Mouse (Mus musculus): ENCODE results near the gene Olfr127. TPM values are rescaled to one million over a fixed set of nuclear protein-coding genes. Genes with fewer than 3 reads are reported as not detected.

Olfr127 gene
- polyA plus RNA-seq (2012): not detected in 2 replicates

DNA sequence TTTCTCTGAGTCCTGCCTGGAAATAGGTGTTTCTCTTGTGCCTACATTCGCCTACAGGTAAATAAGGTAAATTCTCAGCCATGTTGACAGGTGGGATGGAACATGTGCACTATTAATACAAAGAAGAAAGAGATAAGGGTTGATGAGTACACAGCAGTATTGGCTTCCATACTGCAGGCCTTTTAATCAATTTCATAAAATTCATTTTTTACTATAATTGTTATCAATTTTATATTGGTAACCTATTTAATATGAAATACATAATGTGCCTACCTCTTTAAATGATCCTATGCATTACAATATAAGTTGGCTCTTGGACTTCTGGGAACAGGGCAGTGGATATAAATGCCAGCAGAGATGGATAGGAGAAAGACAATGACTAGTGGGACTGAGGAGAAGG is at the start of gene Olfr127:
Gene Olfr127, plus strand, starts transcription at position 301 of the 400 bp plus-strand sequence.
- TF ChIP-seq GATA1 (IDR thresholded peaks at IDR 0.05; ENCODE audit: low read length): no peak

DNA sequence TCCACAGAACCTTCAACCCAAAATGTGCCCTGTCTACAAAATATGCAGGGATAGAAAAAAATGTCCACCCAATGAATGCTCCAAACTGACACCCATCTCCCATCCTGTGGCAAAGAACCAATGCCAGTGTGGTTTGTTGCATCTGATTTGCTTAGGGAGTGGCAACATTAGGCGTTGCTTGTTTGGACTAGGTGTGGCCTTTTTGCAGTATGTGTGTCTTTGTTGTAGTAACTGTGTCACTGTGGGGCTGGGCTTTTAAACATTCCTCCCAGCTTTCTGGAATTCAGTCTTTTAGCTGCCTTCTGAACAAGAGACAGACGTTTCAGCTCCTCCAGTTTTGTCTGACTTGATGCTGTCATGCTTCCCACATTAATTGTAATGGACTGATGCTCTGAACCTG is 36.3 kb upstream of the Olfr127 start:
- no peak for TF ChIP-seq GATA1 (IDR thresholded peaks at IDR 0.05; ENCODE audit: low read length)

DNA sequence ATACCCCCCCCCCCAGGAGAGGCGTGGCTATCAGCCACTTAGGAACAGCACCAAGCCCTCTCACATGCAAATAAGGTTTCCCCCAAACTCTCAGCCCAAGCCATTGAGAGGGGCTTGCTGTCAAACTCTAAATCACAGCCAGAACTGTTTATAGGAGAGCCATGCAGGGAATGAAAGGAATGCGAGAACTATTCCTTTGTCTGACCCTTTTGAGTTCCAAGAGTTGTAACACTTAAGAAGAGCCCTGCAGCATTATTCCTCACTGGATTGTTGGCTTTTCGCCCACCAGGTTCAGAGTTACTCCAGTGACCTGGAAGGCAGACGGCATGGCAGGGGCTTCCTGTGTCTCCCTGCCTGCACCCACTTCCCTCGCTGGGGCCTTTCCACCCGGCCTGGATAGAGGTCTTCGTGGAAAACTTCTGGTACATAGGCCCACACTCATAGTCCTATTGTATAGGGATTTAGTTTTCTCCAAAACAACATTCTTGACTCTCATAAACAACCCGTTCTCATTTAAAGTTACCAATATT is 30.5 kb upstream of the Olfr127 start:
- no peak for TF ChIP-seq GATA1 (IDR thresholded peaks at IDR 0.05; ENCODE audit: low read length)

DNA sequence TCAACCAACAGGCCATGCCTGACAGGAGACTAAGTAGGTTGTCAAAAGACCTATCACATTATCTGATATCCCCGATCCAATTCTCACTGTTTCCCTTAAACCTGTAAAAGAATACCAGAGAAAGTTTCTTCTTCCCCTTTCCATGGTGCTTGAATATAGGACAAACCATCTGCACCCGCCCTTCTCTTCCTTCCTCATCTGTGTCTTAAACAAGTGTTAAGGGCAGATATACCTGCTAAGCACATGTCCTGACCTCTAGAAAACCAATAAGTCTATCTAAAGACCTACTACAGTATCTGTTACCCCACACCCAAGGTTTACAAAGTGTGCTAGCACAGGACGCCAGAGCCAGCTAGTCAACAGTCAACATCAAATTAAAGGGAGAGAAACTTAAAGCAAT is 26.4 kb upstream of the Olfr127 start:
- TF ChIP-seq GATA1 (IDR thresholded peaks at IDR 0.05; ENCODE audit: low read length): no peak

DNA sequence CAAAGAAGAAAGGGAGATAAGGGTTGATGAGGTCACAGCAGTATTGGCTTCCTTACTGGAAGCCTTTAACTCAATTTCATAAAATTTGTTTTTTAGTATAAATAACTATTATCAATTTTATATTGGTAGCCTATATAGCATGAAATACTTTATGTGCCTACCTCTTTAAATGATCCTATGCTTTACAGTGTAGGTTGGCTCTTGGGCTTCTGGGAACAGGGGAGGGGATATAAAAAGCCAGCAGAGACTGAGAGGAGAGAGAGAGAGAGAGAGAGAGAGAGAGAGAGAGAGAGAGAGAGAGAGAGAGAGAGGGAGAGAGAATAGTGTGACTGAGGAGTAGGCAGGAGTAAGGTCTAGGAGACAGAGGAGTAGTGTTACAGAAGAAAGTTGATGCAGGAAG is 20.0 kb downstream of the Olfr127 start, which contains the start of gene Olfr128:
Gene Olfr128, plus strand, starts transcription at position 301 of the 400 bp plus-strand sequence.
- TF ChIP-seq GATA1 (IDR thresholded peaks at IDR 0.05; ENCODE audit: low read length): no peak

DNA sequence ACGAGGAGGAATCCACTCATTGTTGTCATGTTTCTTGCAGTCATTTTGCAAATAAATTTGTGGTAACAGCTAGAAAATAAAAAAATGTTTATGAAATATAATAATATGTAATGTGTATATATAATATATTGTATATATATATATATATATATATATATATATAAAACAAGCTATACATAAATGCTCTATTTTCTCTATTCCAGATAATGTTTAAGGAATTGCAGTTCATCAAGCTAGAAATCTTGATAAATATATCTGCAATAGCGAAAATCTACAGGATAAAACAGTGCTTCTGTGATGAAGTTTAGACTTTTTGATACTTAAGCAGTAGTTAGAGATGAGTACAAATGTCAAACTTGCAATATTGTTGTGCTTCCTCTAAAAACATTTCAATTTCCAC is 52.7 kb downstream of the Olfr127 start, which contains the start of gene Olfr761:
Gene Olfr761, minus strand, starts transcription at position 101 of the 400 bp plus-strand sequence.
- TF ChIP-seq GATA1 (IDR thresholded peaks at IDR 0.05; ENCODE audit: low read length): no peak

Other genes with a start within 250 kb of the Olfr127 start
- gene Olfr117, start 236.7 kb upstream of the Olfr127 start, polyA plus RNA-seq (2012): not detected in 2 replicates
- gene Olfr118, start 233.4 kb upstream of the Olfr127 start, polyA plus RNA-seq (2012): not detected in 2 replicates
- not detected in 2 replicates for gene Olfr119, start 203.9 kb upstream of the Olfr127 start, polyA plus RNA-seq (2012)
- gene Olfr120, start 178.6 kb upstream of the Olfr127 start, polyA plus RNA-seq (2012): not detected in 2 replicates
- gene Olfr121, start 151.6 kb upstream of the Olfr127 start, polyA plus RNA-seq (2012): not detected in 2 replicates
- not detected in 2 replicates for gene Olfr122, start 131.8 kb upstream of the Olfr127 start, polyA plus RNA-seq (2012)
- not detected in 2 replicates for gene Olfr123, start 106.9 kb upstream of the Olfr127 start, polyA plus RNA-seq (2012)
- gene Olfr124, start 100.5 kb upstream of the Olfr127 start, polyA plus RNA-seq (2012): not detected in 2 replicates
- gene Olfr125, start 67.5 kb upstream of the Olfr127 start, polyA plus RNA-seq (2012): not detected in 2 replicates
- not detected in 2 replicates for gene Olfr126, start 53.0 kb upstream of the Olfr127 start, polyA plus RNA-seq (2012)
- not detected in 2 replicates for gene Olfr128, start 20.1 kb downstream of the Olfr127 start, polyA plus RNA-seq (2012)
- gene Olfr761, start 52.6 kb downstream of the Olfr127 start, polyA plus RNA-seq (2012): not detected in 2 replicates
- gene Olfr129, start 159.6 kb downstream of the Olfr127 start, polyA plus RNA-seq (2012): not detected in 2 replicates
- not detected in 2 replicates for gene Olfr130, start 163.5 kb downstream of the Olfr127 start, polyA plus RNA-seq (2012)
- not detected in 2 replicates for gene Olfr131, start 188.3 kb downstream of the Olfr127 start, polyA plus RNA-seq (2012)
- gene Olfr132, start 234.1 kb downstream of the Olfr127 start, polyA plus RNA-seq (2012): not detected in 2 replicates
- not detected in 2 replicates for gene Olfr133, start 244.8 kb downstream of the Olfr127 start, polyA plus RNA-seq (2012)